ENCODE assay signal across 15 mouse cellular contexts in the genomic region with DNA sequence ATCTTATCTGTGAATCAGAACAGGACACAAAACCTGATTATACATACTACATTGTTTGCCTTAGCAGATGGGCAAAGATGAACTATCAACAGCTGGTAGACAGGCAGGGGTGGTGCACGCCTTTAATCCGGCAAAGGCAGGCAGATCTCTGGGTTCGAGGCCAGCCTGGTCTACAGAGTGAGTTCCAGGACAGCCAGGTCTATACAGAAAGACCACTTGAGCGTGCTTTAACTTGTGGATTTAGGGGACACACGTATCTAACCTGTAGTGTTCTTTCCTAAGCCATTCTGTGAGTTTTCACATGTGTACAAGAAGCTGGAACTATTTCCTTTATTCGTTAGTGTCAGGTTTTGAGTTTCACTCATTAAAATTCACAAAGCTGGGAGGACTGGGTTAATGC.
A peak's percentile ranks its signal among the peaks of the same experiment; 100 is the strongest.
DNase-seq lines count a peak whose midpoint lies in the region; ATAC-seq lines count a peak whose summit lies in the region.
"Had no signal": no experiment of that assay in that cellular context is flagged by ENCODE, and none has a peak within 500 bp of the region (broad histone marks: within the 10 kb centered on the region; RNA-seq: fewer than 3 reads in every experiment).

No protein-coding gene starts in this region.

- peaks cover 17% of the 10 kb centered on the region for H3K4me1 ChIP-seq in heart, embryonic 10.5 days
- H3K4me1 ChIP-seq in heart, embryonic 12.5 days (replicated peaks), result peaks cover 12% of the 10 kb centered on the region; the same call in 1 of the 2 replicates
- H3K4me1 ChIP-seq in forebrain, embryonic 12.5 days, result peaks cover 16% of the 10 kb centered on the region
- H3K4me1 ChIP-seq in hindbrain, embryonic 13.5 days (replicated peaks), result peaks cover 17% of the 10 kb centered on the region
- peaks cover 21% of the 10 kb centered on the region for H3K4me1 ChIP-seq in midbrain, embryonic 15.5 days
- H3K4me1 ChIP-seq: heart, embryonic 15.5 days had no signal

- DNase-seq in heart, embryonic 10.5 days (ENCODE audit: low spot score), result peak; percentile 16
- no peak for DNase-seq in spleen, postnatal 4 days (ENCODE audit: low spot score in 2 of 2)
- DNase-seq in lung, postnatal 4 days, result no peak
- DNase-seq: cerebellum, adult 9-10 months; thymus, adult 2 months had no signal

- 86% methylated on average over 6 of the region's 6 CpGs for WGBS in heart, embryonic 10.5 days
- 78% methylated on average over 6 of the region's 6 CpGs for WGBS in heart, embryonic 12.5 days
- 69% methylated on average over 6 of the region's 6 CpGs for WGBS in forebrain, embryonic 12.5 days
- WGBS in hindbrain, embryonic 13.5 days, result 74% methylated on average over 6 of the region's 6 CpGs
- WGBS in midbrain, embryonic 15.5 days, result 66% methylated on average over 6 of the region's 6 CpGs

- H3K27me3 ChIP-seq in heart, embryonic 10.5 days (ENCODE audit: insufficient read depth, poor library complexity, severe bottlenecking), result no peaks in the 10 kb centered on the region
- H3K27me3 ChIP-seq in heart, embryonic 12.5 days (replicated peaks), result no peaks in the 10 kb centered on the region
- H3K27me3 ChIP-seq in forebrain, embryonic 12.5 days, result no peaks in the 10 kb centered on the region
- H3K27me3 ChIP-seq in hindbrain, embryonic 13.5 days, result no peaks in the 10 kb centered on the region
- no peaks in the 10 kb centered on the region for H3K27me3 ChIP-seq in midbrain, embryonic 15.5 days (replicated peaks)
- H3K27me3 ChIP-seq: CH12.LX; heart, embryonic 15.5 days; neural tube, embryonic 12.5 days had no signal

- no peaks in the 10 kb centered on the region for H3K36me3 ChIP-seq in heart, embryonic 10.5 days
- no peaks in the 10 kb centered on the region for H3K36me3 ChIP-seq in heart, embryonic 12.5 days
- H3K36me3 ChIP-seq in forebrain, embryonic 12.5 days (replicated peaks), result no peaks in the 10 kb centered on the region
- H3K36me3 ChIP-seq in hindbrain, embryonic 13.5 days, result no peaks in the 10 kb centered on the region
- H3K36me3 ChIP-seq in midbrain, embryonic 15.5 days (replicated peaks), result no peaks in the 10 kb centered on the region
- H3K36me3 ChIP-seq: heart, embryonic 15.5 days; neural tube, embryonic 12.5 days had no signal

- peak overlapping the region; percentile 47 for H3K27ac ChIP-seq in heart, embryonic 10.5 days
- H3K27ac ChIP-seq in heart, embryonic 12.5 days (ENCODE audit: poor library complexity, severe bottlenecking), result no peak overlapping the region
- H3K27ac ChIP-seq in forebrain, embryonic 12.5 days, result peak overlapping the region; percentile 50; the same call in 1 of the 2 replicates
- peak overlapping the region; percentile 71 for H3K27ac ChIP-seq in hindbrain, embryonic 13.5 days
- H3K27ac ChIP-seq in midbrain, embryonic 15.5 days, result peak overlapping the region; percentile 80
- H3K27ac ChIP-seq: heart, embryonic 15.5 days; liver, embryonic 14.5 days; neural tube, embryonic 12.5 days had no signal

- ATAC-seq in heart, embryonic 12.5 days (ENCODE audit: insufficient number of reproducible peaks, low FRiP score), result no peak
- ATAC-seq in forebrain, embryonic 12.5 days (ENCODE audit: low FRiP score), result no peak
- peak; percentile 6; the same call in 1 of the 2 replicates for ATAC-seq in hindbrain, embryonic 13.5 days (ENCODE audit: low FRiP score)
- peak; percentile 29; the same call in 1 of the 2 replicates for ATAC-seq in midbrain, embryonic 15.5 days (replicated peaks)
- ATAC-seq in megakaryocyte progenitor cell, adult 5-6 weeks (replicated peaks; ENCODE audit: poor library complexity), result no peak
- ATAC-seq: lung, postnatal 0 days had no signal

- no peaks in the 10 kb centered on the region for H3K9me3 ChIP-seq in heart, embryonic 10.5 days
- no peaks in the 10 kb centered on the region for H3K9me3 ChIP-seq in heart, embryonic 12.5 days (replicated peaks)
- no peaks in the 10 kb centered on the region for H3K9me3 ChIP-seq in forebrain, embryonic 12.5 days
- no peaks in the 10 kb centered on the region for H3K9me3 ChIP-seq in hindbrain, embryonic 13.5 days
- no peaks in the 10 kb centered on the region for H3K9me3 ChIP-seq in midbrain, embryonic 15.5 days
- H3K9me3 ChIP-seq: heart, embryonic 15.5 days; neural tube, embryonic 12.5 days had no signal

- no peak overlapping the region for H3K4me3 ChIP-seq in heart, embryonic 10.5 days
- H3K4me3 ChIP-seq in heart, embryonic 12.5 days, result no peak overlapping the region
- no peak overlapping the region for H3K4me3 ChIP-seq in forebrain, embryonic 12.5 days (replicated peaks)
- H3K4me3 ChIP-seq in hindbrain, embryonic 13.5 days, result no peak overlapping the region
- H3K4me3 ChIP-seq in midbrain, embryonic 15.5 days, result no peak overlapping the region
- H3K4me3 ChIP-seq: heart, embryonic 15.5 days; neural tube, embryonic 12.5 days had no signal

- H3K9ac ChIP-seq in heart, embryonic 12.5 days, result no peak overlapping the region
- no peak overlapping the region for H3K9ac ChIP-seq in forebrain, embryonic 12.5 days
- no peak overlapping the region for H3K9ac ChIP-seq in hindbrain, embryonic 13.5 days
- no peak overlapping the region for H3K9ac ChIP-seq in midbrain, embryonic 15.5 days
- H3K9ac ChIP-seq: heart, embryonic 15.5 days; liver, embryonic 14.5 days; neural tube, embryonic 12.5 days had no signal

- H3K4me2 ChIP-seq in heart, embryonic 12.5 days, result no peak overlapping the region
- 0 out of 2 replicates have a peak overlapping the region, but pooled peaks have one; percentile 8 for H3K4me2 ChIP-seq in forebrain, embryonic 12.5 days
- no peak overlapping the region for H3K4me2 ChIP-seq in hindbrain, embryonic 13.5 days
- H3K4me2 ChIP-seq in midbrain, embryonic 15.5 days, result peak overlapping the region; percentile 15; the same call in 1 of the 2 replicates
- H3K4me2 ChIP-seq: heart, embryonic 15.5 days had no signal

Comparison
In these comparisons a context has a peak if more than half of its experiments do, and no peak if none do; other contexts are left out.
1. ATAC-seq: peak in hindbrain, embryonic 13.5 days (single experiment) and midbrain, embryonic 15.5 days (single experiment); none in heart, embryonic 12.5 days (single experiment), forebrain, embryonic 12.5 days (single experiment) and megakaryocyte progenitor cell, adult 5-6 weeks (single experiment).
2. H3K4me2 ChIP-seq: peak in forebrain, embryonic 12.5 days (single experiment) and midbrain, embryonic 15.5 days (single experiment); none in heart, embryonic 12.5 days (single experiment) and hindbrain, embryonic 13.5 days (single experiment).